In genomic region chr13:9737024-9737423, GRCm38 (mm10) we compare ENCODE assay signal across 27 mouse cellular contexts. TPM values are rescaled to one million over a fixed set of nuclear protein-coding genes. Genes with fewer than 3 reads are reported as not detected.
DNase-seq lines count a peak whose midpoint lies in the region; ATAC-seq and TF ChIP-seq lines count a peak whose summit lies in the region.
"Had no signal": no experiment of that assay in that cellular context is flagged by ENCODE, and none has a peak within 500 bp of the region (broad histone marks: within the 10 kb centered on the region; RNA-seq: fewer than 3 reads in every experiment).

No protein-coding gene starts in this region.

- no peak overlapping the region for H3K4me2 ChIP-seq in kidney, embryonic 15.5 days
- H3K4me2 ChIP-seq in limb, embryonic 14.5 days (replicated peaks; ENCODE audit: low read depth, low read length, severe bottlenecking): no peak overlapping the region
- H3K4me2 ChIP-seq: forebrain, embryonic 13.5 days; heart, embryonic 11.5 days; hindbrain, embryonic 15.5 days; limb, embryonic 12.5 days; liver, embryonic 11.5 days; midbrain, embryonic 15.5 days; neural tube, embryonic 15.5 days; stomach, embryonic 15.5 days had no signal

- DNase-seq in frontal cortex, postnatal 36 days (ENCODE audit: low spot score in 2 of 2): no peak
- peak; percentile 30 for DNase-seq in kidney, adult 2 months
- DNase-seq in limb, embryonic 14.5 days (ENCODE audit: low spot score): peak; percentile 25
- DNase-seq in limb, embryonic 10.5 days (ENCODE audit: low spot score): no peak
- peak; percentile 14 for DNase-seq in thymus, postnatal 14 days
- no peak for DNase-seq in thymus, postnatal 4 days
- DNase-seq: adrenal gland, adult 8-10 months; cerebellum, adult 8-10 months; cerebellum, postnatal 25 days; kidney, adult 11 months; liver, postnatal 0 days; lung, postnatal 14 days; right cerebral cortex, postnatal 25 days had no signal

- TF ChIP-seq CTCF in kidney, adult 2 months (conservative IDR thresholded peaks at IDR 0.05; ENCODE audit: insufficient read depth, insufficient read length, low read depth, low read length): no peak

- 62% methylated on average over 5 of the region's 5 CpGs for WGBS in kidney, adult 2 months
- 77% methylated on average over 5 of the region's 5 CpGs for WGBS in kidney, embryonic 15.5 days
- WGBS in limb, embryonic 14.5 days: 84% methylated on average over 5 of the region's 5 CpGs
- WGBS in limb, embryonic 10.5 days: 87% methylated on average over 5 of the region's 5 CpGs

- no peaks in the 10 kb centered on the region for H3K9me3 ChIP-seq in kidney, embryonic 15.5 days (replicated peaks)
- H3K9me3 ChIP-seq in limb, embryonic 14.5 days (ENCODE audit: control insufficient read depth, low read length): no peaks in the 10 kb centered on the region
- H3K9me3 ChIP-seq in limb, embryonic 10.5 days (replicated peaks): no peaks in the 10 kb centered on the region
- H3K9me3 ChIP-seq: forebrain, embryonic 13.5 days; G1E; hindbrain, embryonic 10.5 days; hindbrain, embryonic 15.5 days; limb, embryonic 12.5 days; midbrain, embryonic 10.5 days; midbrain, embryonic 15.5 days; neural tube, embryonic 15.5 days; stomach, embryonic 15.5 days had no signal

- H3K36me3 ChIP-seq in kidney, adult 2 months (ENCODE audit: control insufficient read depth, insufficient read depth, low read length): no peaks in the 10 kb centered on the region
- peaks cover 11% of the 10 kb centered on the region for H3K36me3 ChIP-seq in kidney, embryonic 15.5 days
- peaks cover 6% of the 10 kb centered on the region; the same call in 1 of the 2 replicates for H3K36me3 ChIP-seq in limb, embryonic 14.5 days (ENCODE audit: control insufficient read depth, insufficient read depth, low read length)
- H3K36me3 ChIP-seq in limb, embryonic 10.5 days: peaks cover 13% of the 10 kb centered on the region
- H3K36me3 ChIP-seq: midbrain, embryonic 15.5 days had no signal

- no peaks in the 10 kb centered on the region for H3K27me3 ChIP-seq in kidney, adult 2 months (replicated peaks; ENCODE audit: control insufficient read depth, insufficient read depth, low read length)
- no peaks in the 10 kb centered on the region for H3K27me3 ChIP-seq in kidney, embryonic 15.5 days
- no peaks in the 10 kb centered on the region for H3K27me3 ChIP-seq in limb, embryonic 14.5 days (ENCODE audit: control insufficient read depth, insufficient read depth, low read length)
- no peaks in the 10 kb centered on the region for H3K27me3 ChIP-seq in limb, embryonic 10.5 days (ENCODE audit: low read depth, poor library complexity, severe bottlenecking)
- H3K27me3 ChIP-seq: forebrain, embryonic 13.5 days; hindbrain, embryonic 15.5 days; limb, embryonic 12.5 days; midbrain, embryonic 15.5 days; neural tube, embryonic 15.5 days; stomach, embryonic 15.5 days had no signal

- H3K4me3 ChIP-seq in kidney, adult 2 months (ENCODE audit: insufficient read depth, low read depth, low read length): no peak overlapping the region
- H3K4me3 ChIP-seq in kidney, embryonic 15.5 days (replicated peaks): no peak overlapping the region
- H3K4me3 ChIP-seq in limb, embryonic 14.5 days (replicated peaks; ENCODE audit: low read length): no peak overlapping the region
- H3K4me3 ChIP-seq in limb, embryonic 10.5 days: no peak overlapping the region
- H3K4me3 ChIP-seq: forebrain, embryonic 13.5 days; hindbrain, embryonic 10.5 days; hindbrain, embryonic 15.5 days; limb, embryonic 12.5 days; midbrain, embryonic 10.5 days; midbrain, embryonic 15.5 days; neural tube, embryonic 15.5 days; stomach, embryonic 15.5 days had no signal

- 0 out of 2 replicates have a peak, but pooled peaks cover 7% of the 10 kb centered on the region for H3K4me1 ChIP-seq in kidney, adult 2 months (ENCODE audit: control insufficient read depth, insufficient read depth, low read length)
- no peaks in the 10 kb centered on the region for H3K4me1 ChIP-seq in kidney, embryonic 15.5 days
- peaks cover 4% of the 10 kb centered on the region; the same call in 1 of the 2 replicates for H3K4me1 ChIP-seq in limb, embryonic 14.5 days (ENCODE audit: control insufficient read depth, insufficient read depth, low read length)
- H3K4me1 ChIP-seq in limb, embryonic 10.5 days: no peaks in the 10 kb centered on the region
- H3K4me1 ChIP-seq: limb, embryonic 12.5 days; stomach, embryonic 15.5 days had no signal

- no peak for TF ChIP-seq POLR2A in kidney, adult 2 months (IDR thresholded peaks at IDR 0.05; ENCODE audit: low read depth, low read length)
- no peak for TF ChIP-seq POLR2A in limb, embryonic 14.5 days (IDR thresholded peaks at IDR 0.05; ENCODE audit: borderline replicate concordance, extremely low read depth, insufficient read depth, insufficient read length)

- no peak overlapping the region for H3K27ac ChIP-seq in kidney, adult 2 months (ENCODE audit: insufficient read depth, low read depth, low read length)
- no peak overlapping the region for H3K27ac ChIP-seq in kidney, embryonic 15.5 days
- no peak overlapping the region for H3K27ac ChIP-seq in limb, embryonic 14.5 days (replicated peaks; ENCODE audit: low read depth, low read length)
- no peak overlapping the region for H3K27ac ChIP-seq in limb, embryonic 10.5 days
- H3K27ac ChIP-seq: hindbrain, embryonic 10.5 days; hindbrain, embryonic 15.5 days; limb, embryonic 12.5 days; midbrain, embryonic 10.5 days; midbrain, embryonic 15.5 days; neural tube, embryonic 15.5 days; stomach, embryonic 15.5 days had no signal

- no peak overlapping the region for H3K9ac ChIP-seq in kidney, embryonic 15.5 days
- H3K9ac ChIP-seq in limb, embryonic 14.5 days (ENCODE audit: low read depth, low read length, severe bottlenecking): no peak overlapping the region
- H3K9ac ChIP-seq: forebrain, embryonic 13.5 days; hindbrain, embryonic 15.5 days; limb, embryonic 12.5 days; liver, postnatal 0 days; midbrain, embryonic 15.5 days; neural tube, embryonic 15.5 days; stomach, embryonic 15.5 days had no signal

- peak; percentile 67; the same call in 1 of the 2 replicates for ATAC-seq in frontal cortex, adult (ENCODE audit: low TSS enrichment)
- no peak for ATAC-seq in kidney, embryonic 15.5 days (replicated peaks; ENCODE audit: low FRiP score)
- ATAC-seq in limb, embryonic 14.5 days (ENCODE audit: low FRiP score, low read depth): no peak
- ATAC-seq: inflammation-experienced regulatory T-cells, adult 6 months; liver, postnatal 0 days; midbrain, embryonic 15.5 days had no signal

RNA-seq across cellular contexts. Expression of gene Zmynd11, which starts 28.1 kb away (rescaled TPM):
- polyA plus RNA-seq in kidney, adult 2 months (2012; rRNA removed): 42.8 and 47.4 TPM in 2 replicates
- polyA plus RNA-seq in kidney, embryonic 15.5 days (2015; fragmentation: Nextera tagmentation; extraction: Ambion mirVana): 86.4 and 88.5 TPM in 2 replicates
- 173 and 178 TPM in 2 replicates for polyA plus RNA-seq in limb, embryonic 14.5 days (2012; rRNA removed)
- polyA plus RNA-seq in limb, embryonic 14.5 days (2014; fragmentation: Nextera tagmentation; extraction: Ambion mirVana): 138 and 143 TPM in 2 replicates
- 74.5 and 86.3 TPM in 2 replicates for polyA plus RNA-seq in limb, embryonic 10.5 days (2016; fragmentation: Nextera tagmentation; extraction: Ambion mirVana)

Comparison
In these comparisons a context has a peak if more than half of its experiments do, and no peak if none do; other contexts are left out.
1. DNase-seq: peak in kidney, adult 2 months (single experiment), limb, embryonic 14.5 days (single experiment) and thymus, postnatal 14 days (single experiment); none in frontal cortex, postnatal 36 days (0 of 2), limb, embryonic 10.5 days (single experiment) and thymus, postnatal 4 days (single experiment).